Mouse (Mus musculus) forebrain, embryonic 13.5 days (tissue): ENCODE measurements around the gene Icos. TPM values are rescaled to one million over a fixed set of nuclear protein-coding genes. Genes with fewer than 3 reads are reported as not detected.

Experiments used
- ATAC-seq: fragments of 200-750 bp; cut with Nextera tagmentation; 2 replicates; pipeline ENCODE4 v1.8.0; 2017
- H3K27ac ChIP-seq: fragments of 300-500 bp; sonication (generic); 2 replicates; pipeline ENCODE4 v1.5.1; 2015; ENCODE audit warnings: inconsistent platforms, mild to moderate bottlenecking, moderate library complexity
- H3K27me3 ChIP-seq: fragments of 300-500 bp; sonication (generic); 2 replicates; pipeline ENCODE4 v1.6.1; 2015; ENCODE audit warnings: mild to moderate bottlenecking, inconsistent platforms
- H3K36me3 ChIP-seq: fragments of 300-500 bp; sonication (generic); 2 replicates; pipeline ENCODE4 v1.6.1; 2015; ENCODE audit warnings: mild to moderate bottlenecking, inconsistent platforms; ENCODE audit not compliant: poor library complexity, severe bottlenecking
- H3K4me1 ChIP-seq: fragments of 300-500 bp; sonication (generic); 2 replicates; pipeline ENCODE4 v1.6.1; 2015; ENCODE audit warnings: inconsistent platforms
- H3K4me2 ChIP-seq: fragments of 300-500 bp; sonication (generic); 2 replicates; pipeline ENCODE4 v1.6.1; 2015; ENCODE audit warnings: inconsistent platforms, mild to moderate bottlenecking, moderate library complexity
- H3K4me3 ChIP-seq: fragments of 300-500 bp; sonication (generic); 2 replicates; pipeline ENCODE4 v1.5.1; 2015; ENCODE audit warnings: mild to moderate bottlenecking, inconsistent platforms
- H3K9ac ChIP-seq: fragments of 300-500 bp; sonication (generic); 2 replicates; pipeline ENCODE4 v1.6.1; 2015; ENCODE audit warnings: mild to moderate bottlenecking, inconsistent platforms
- H3K9me3 ChIP-seq: fragments of 300-500 bp; sonication (generic); replicated peaks from 2 replicates; pipeline ENCODE4 v1.6.1; 2016; ENCODE audit warnings: inconsistent platforms
- WGBS: fragments of 180-500 bp; shearing (Covaris S2); methylation state at CpG from one replicate; pipeline ENCODE4 v1.1.7; 2015; 5-methylcytosine and 5-hydroxymethylcytosine counted together
- polyA plus RNA-seq: library from polyadenylated mRNA; unstranded; fragments of >200 nt; fragmentation: Nextera tagmentation; extraction: Ambion mirVana; gene quantifications from 2 replicates; pipeline ENCODE4 v1.2.1, GENCODE M21; 2015

The Icos gene
- polyA plus RNA-seq, 1 experiment from 2014 or later, result 0.06 TPM

DNA sequence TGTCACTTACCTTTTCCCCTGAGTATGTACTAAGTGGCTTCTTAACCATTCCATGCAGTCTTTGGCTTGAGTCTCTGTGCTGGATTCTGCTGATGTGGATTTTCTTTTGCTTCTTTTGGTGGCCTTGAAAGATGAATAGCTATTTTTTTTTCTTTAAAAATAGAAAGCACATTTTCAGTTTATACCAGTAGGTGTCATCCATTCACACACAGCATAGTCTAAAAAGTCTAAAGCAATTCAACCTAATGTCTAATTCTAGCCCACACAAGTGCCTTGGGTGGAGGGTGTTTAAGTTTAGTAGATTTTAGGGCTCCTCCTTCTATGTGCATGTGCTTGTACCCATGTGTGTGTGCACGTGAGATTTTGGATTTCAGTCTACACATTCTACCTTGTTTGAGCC, 6.9 kb upstream of the Icos start:
- no peaks in the 10 kb centered on the region for H3K36me3 ChIP-seq
- no peaks in the 10 kb centered on the region for H3K9me3 ChIP-seq
- H3K4me2 ChIP-seq, result no peak overlapping the region
- H3K27ac ChIP-seq, result no peak overlapping the region
- H3K27me3 ChIP-seq, result no peaks in the 10 kb centered on the region
- no peak for ATAC-seq
- WGBS, result 91% methylated on average over 1 of the region's 1 CpGs
- no peak overlapping the region for H3K9ac ChIP-seq
- no peak overlapping the region for H3K4me3 ChIP-seq
- H3K4me1 ChIP-seq, result 0 out of 2 replicates have a peak, but pooled peaks cover 3% of the 10 kb centered on the region

DNA sequence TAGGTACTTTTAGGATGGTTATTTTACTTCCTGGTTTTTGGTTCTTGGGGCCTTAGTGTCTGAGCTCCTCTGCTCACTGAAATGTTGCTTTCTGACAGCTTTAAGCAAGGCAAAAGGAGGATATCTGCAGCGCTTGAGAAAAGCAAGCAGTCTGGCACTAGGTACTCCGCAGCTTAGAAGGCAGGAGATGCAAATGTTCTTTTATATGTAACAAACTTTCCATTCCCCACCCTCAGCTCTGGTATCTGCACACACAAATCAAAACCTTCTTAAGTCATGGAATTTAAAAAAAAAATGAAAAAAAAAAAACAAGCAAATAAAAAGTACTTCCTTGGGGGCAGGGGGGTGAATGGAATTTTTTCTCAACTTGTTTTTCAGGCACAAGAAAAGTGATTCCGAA, 3.5 kb upstream of the Icos start:
- no peak overlapping the region for H3K9ac ChIP-seq
- WGBS, result 79% methylated on average over 3 of the region's 3 CpGs
- H3K27ac ChIP-seq, result no peak overlapping the region
- no peak overlapping the region for H3K4me2 ChIP-seq
- no peaks in the 10 kb centered on the region for H3K36me3 ChIP-seq
- H3K9me3 ChIP-seq, result no peaks in the 10 kb centered on the region
- ATAC-seq, result no peak
- no peak overlapping the region for H3K4me3 ChIP-seq
- no peaks in the 10 kb centered on the region for H3K27me3 ChIP-seq
- H3K4me1 ChIP-seq, result peaks cover 3% of the 10 kb centered on the region; the same call in 1 of the 2 replicates

DNA sequence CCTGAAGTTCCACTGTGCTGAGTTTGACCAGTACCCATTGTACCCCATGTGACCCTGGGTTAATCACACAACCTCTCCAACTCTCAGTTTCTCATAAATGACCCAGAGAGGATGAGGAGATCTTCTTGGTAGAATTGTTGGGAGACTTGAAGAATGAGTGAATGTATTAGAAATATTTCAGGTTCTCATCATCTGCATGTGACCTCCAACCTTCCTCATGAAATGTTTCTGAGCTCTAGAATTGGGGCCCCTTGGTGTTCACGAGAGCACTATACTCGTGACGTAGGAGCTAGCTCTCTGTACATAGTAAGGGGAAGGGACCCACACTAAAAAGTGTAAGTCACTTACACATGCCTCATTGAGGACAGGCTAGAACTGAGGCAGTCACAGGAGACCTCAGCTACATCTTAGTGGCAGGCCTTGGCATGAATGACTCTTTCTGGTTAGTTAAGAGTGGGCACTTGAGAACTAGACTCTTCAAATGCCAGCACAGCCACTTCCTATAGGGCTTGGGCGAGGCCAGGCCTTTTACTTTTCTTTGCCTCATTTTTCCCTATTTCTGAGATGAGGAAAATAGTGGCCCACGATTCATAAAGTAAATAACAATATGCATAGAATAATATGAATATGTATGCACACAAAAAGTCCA, 2.0 kb upstream of the Icos start:
- ATAC-seq, result no peak
- 85% methylated on average over 5 of the region's 5 CpGs for WGBS
- Histone ChIP-seq H3K27ac (no peak overlapping the region), H3K36me3 (no peaks in the 10 kb centered on the region), H3K27me3 (no peaks in the 10 kb centered on the region), H3K4me3 (no peak overlapping the region), H3K9me3 (no peaks in the 10 kb centered on the region), H3K9ac (no peak overlapping the region), H3K4me2 (no peak overlapping the region), H3K4me1 (peaks cover 3% of the 10 kb centered on the region; the same call in 1 of the 2 replicates)

DNA sequence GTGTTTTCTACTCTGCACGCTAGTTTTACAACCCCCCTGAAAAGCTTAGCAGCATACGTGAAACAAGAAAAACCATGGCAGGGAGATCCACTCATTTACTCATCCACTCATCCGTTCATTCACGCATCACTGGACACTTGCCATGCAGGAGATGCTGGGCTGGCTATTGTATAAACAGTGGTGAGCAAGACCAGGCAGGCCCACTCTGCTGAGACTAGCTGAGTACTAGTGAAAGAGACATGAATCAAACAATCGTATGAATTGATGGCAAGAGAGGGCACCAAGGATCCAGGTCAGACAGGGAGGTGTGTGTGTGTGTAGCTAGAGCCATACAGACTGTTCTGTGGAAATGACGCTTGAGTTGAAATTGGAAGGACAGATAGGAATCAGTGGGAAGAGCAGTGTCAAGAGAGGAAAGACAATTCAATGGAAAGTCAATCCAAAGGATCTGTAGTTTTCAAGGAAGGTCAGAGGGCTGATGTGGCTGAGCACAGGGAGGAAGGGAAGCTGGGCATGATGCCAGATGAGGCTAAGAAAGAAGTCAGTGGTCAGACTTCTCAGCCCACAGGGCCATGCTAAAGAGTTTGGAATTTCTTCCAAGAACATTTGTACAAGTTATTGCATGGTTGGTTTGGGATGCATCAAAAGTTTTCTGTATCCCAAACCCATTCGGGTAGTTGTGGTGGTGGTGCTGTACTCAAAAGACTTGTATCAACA, 1.6 kb downstream of the Icos start:
- no peak overlapping the region for H3K9ac ChIP-seq
- ATAC-seq, result no peak

DNA sequence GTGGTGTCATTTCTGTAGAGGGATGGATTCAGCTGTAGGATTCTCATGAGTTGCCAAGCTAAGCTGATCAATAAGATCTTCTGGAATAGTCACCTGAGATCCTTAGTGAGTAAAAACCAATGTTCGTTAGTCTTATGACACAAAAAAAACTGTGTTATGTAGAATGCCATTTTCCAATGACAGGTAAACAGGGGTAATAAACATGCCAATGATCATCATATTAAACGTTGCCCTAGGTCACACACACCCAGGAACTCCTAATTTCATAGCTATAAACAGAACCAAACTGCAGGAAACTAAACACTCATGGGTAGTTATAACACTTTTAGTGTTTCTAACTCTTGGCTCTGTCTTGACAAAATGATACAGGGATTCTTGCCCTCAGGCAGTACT, 2.1 kb downstream of the Icos start:
- no peaks in the 10 kb centered on the region for H3K9me3 ChIP-seq
- ATAC-seq, result no peak

More for the DNA sequence above, 1.6 kb downstream of the Icos start:
- H3K4me1 ChIP-seq, result no peaks in the 10 kb centered on the region; the same call in 1 of the 2 replicates
- no peak overlapping the region for H3K4me3 ChIP-seq
- no peak overlapping the region for H3K4me2 ChIP-seq
- H3K27me3 ChIP-seq, result no peaks in the 10 kb centered on the region
- H3K27ac ChIP-seq, result no peak overlapping the region
- no peaks in the 10 kb centered on the region for H3K9me3 ChIP-seq
- 46% methylated on average over 7 of the region's 7 CpGs for WGBS
- no peaks in the 10 kb centered on the region for H3K36me3 ChIP-seq

DNA sequence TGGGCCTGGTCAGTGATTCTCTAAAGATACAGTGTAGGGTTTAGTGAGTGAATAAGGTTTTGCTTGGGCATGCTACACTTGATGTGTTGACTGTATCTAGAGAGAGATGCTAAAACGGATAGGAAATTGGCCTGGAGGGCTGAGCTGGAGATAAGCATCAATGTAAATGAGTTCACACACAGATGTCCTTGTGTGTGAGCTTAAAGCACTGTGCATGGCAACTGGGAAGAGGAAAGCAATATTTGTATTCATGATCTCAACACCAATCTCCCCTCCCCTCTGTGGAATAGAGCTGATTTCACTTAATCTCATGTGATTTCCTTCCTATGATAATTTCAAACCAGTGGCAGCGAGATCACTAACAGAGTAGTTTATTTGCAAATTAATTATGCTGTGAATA, 7.3 kb downstream of the Icos start:
- no peaks in the 10 kb centered on the region for H3K9me3 ChIP-seq
- no peak overlapping the region for H3K27ac ChIP-seq
- H3K4me2 ChIP-seq, result no peak overlapping the region
- H3K36me3 ChIP-seq, result no peaks in the 10 kb centered on the region
- no peaks in the 10 kb centered on the region for H3K27me3 ChIP-seq
- no peak overlapping the region for H3K4me3 ChIP-seq
- WGBS, result 68% methylated on average over 2 of the region's 2 CpGs
- no peak for ATAC-seq
- H3K9ac ChIP-seq, result no peak overlapping the region
- H3K4me1 ChIP-seq, result no peaks in the 10 kb centered on the region

More for the DNA sequence above, 2.1 kb downstream of the Icos start:
- Histone ChIP-seq H3K9ac (no peak overlapping the region), H3K4me3 (no peak overlapping the region), H3K36me3 (no peaks in the 10 kb centered on the region), H3K4me2 (no peak overlapping the region), H3K27ac (no peak overlapping the region), H3K4me1 (no peaks in the 10 kb centered on the region; the same call in 1 of the 2 replicates), H3K27me3 (no peaks in the 10 kb centered on the region)
- WGBS, result 91% methylated on average over 2 of the region's 2 CpGs

DNA sequence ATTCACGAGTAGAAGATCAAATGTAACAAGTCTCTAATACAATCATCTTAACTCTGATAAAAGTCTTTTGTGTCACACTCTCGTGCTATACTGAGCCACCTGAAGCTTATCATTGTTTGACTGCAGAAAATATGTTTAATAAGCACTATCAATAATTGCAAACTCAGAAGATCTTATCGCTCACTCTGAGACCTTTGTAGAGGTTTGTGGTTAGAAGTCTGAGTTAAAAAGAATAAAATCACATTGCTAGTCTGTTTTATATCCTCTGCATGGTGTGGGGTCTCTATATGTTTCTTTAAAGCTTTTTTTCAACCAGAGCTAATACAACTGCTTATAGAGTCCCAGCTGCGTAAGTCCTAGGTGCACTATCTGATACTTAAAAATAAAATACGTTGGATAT, 8.4 kb downstream of the Icos start:
- H3K27me3 ChIP-seq, result no peaks in the 10 kb centered on the region
- 84% methylated on average over 5 of the region's 5 CpGs for WGBS

DNA sequence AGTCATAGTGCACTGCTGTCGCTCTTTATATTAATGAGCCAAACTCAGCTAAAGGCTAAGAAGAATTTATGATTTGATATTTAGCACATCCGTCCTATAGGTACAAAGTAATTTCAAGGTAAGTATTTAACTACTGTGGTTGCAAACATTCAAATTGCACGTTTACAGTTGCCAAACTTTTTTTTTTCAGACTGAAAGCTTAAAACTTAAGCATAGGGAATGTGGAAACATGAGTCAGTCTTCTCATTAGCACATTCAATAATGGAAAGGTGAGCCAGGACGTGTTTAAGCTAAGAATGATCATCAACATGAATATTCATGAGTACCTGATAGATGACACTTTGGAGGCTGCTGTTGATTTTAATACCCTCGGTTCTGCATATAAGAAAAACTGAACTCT, 11.4 kb downstream of the Icos start:
- no peak overlapping the region for H3K9ac ChIP-seq
- no peaks in the 10 kb centered on the region for H3K4me1 ChIP-seq
- H3K27me3 ChIP-seq, result no peaks in the 10 kb centered on the region
- H3K4me3 ChIP-seq, result no peak overlapping the region
- H3K27ac ChIP-seq, result no peak overlapping the region
- H3K36me3 ChIP-seq, result no peaks in the 10 kb centered on the region
- no peak overlapping the region for H3K4me2 ChIP-seq
- WGBS, result 81% methylated on average over 5 of the region's 5 CpGs
- no peaks in the 10 kb centered on the region for H3K9me3 ChIP-seq
- no peak for ATAC-seq

More for the DNA sequence above, 8.4 kb downstream of the Icos start:
- Histone ChIP-seq H3K9ac (no peak overlapping the region), H3K27ac (no peak overlapping the region), H3K4me1 (no peaks in the 10 kb centered on the region), H3K4me2 (no peak overlapping the region), H3K9me3 (no peaks in the 10 kb centered on the region), H3K36me3 (no peaks in the 10 kb centered on the region), H3K4me3 (no peak overlapping the region)
- no peak for ATAC-seq

DNA sequence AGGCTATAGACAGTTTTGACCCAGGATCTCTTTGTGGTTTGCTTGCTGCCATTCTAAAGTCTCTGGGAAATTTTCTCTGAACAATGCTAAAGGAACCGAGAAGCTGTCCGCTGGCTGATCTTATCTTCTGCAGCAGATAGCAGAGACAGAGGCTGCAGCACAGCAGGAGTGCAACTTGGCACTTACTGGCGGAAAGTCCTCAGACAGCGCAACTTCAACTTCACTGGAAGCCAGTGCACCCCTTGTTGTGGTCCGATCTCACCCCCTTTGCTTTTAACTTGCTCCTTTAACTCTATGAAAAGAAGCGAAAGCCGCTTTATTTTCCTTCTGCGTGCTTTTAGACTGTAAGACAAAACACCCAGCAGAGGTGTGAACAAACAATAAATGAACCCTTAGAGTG, 12.6 kb downstream of the Icos start:
- Histone ChIP-seq H3K4me2 (no peak overlapping the region), H3K4me1 (no peaks in the 10 kb centered on the region), H3K36me3 (no peaks in the 10 kb centered on the region), H3K27me3 (no peaks in the 10 kb centered on the region), H3K9me3 (no peaks in the 10 kb centered on the region), H3K9ac (no peak overlapping the region), H3K27ac (no peak overlapping the region), H3K4me3 (no peak overlapping the region)
- WGBS, result 59% methylated on average over 8 of the region's 8 CpGs
- ATAC-seq, result no peak

DNA sequence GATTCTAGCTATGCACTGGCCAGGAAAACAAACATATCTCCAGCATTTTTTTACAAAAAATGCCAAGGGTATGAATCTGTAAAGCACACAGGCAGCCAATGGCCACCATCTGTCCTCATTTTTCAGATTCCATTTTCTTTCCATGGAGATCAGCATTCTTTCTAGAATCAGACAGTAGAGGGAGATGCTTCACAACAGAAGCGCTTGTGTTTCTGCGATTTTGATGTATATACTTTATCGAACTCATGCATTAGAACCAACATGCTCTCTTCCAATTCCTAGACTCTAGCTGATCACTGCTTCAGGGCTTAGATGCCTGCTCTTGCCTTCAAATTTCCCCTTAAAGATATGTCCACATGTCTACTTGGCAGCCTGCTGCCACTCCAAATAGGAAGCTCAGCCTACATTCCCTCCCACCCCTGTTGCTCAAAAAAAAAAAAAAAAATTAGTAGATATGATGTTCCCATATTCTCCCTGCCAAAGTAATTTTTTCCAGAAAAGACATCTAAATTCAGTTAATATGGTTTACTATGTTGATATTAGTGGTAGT, 20.4 kb downstream of the Icos start:
- Histone ChIP-seq H3K27ac (no peak overlapping the region), H3K9ac (no peak overlapping the region), H3K4me3 (no peak overlapping the region), H3K9me3 (no peaks in the 10 kb centered on the region), H3K4me2 (no peak overlapping the region), H3K27me3 (no peaks in the 10 kb centered on the region), H3K4me1 (no peaks in the 10 kb centered on the region), H3K36me3 (no peaks in the 10 kb centered on the region)
- no peak for ATAC-seq
- WGBS, result 91% methylated on average over 3 of the region's 3 CpGs

DNA sequence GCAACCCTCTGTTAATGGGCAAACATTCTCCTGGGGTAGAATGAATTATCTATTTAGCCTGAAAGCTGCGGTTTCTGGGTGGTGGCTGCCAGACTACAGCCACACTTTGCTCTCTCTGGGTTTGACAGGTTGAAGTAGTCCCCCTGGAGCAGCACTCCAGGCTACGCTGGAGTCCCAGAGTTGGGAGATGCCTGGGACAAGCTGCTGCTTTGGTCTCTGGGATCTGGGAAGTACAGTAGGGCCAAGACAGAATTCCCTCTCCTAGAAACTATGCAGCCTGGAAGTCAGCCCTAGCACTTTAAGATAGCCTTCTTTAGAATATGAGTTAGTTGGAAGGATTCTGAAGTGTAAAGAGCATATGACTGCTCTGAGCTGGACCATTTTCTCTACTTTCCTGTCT, 21.0 kb downstream of the Icos start:
- H3K4me1 ChIP-seq, result no peaks in the 10 kb centered on the region
- H3K4me3 ChIP-seq, result no peak overlapping the region
- no peak for ATAC-seq
- no peaks in the 10 kb centered on the region for H3K9me3 ChIP-seq
- WGBS, result 65% methylated on average over 2 of the region's 2 CpGs
- H3K4me2 ChIP-seq, result no peak overlapping the region
- H3K36me3 ChIP-seq, result no peaks in the 10 kb centered on the region
- no peaks in the 10 kb centered on the region for H3K27me3 ChIP-seq
- H3K27ac ChIP-seq, result no peak overlapping the region
- H3K9ac ChIP-seq, result no peak overlapping the region

DNA sequence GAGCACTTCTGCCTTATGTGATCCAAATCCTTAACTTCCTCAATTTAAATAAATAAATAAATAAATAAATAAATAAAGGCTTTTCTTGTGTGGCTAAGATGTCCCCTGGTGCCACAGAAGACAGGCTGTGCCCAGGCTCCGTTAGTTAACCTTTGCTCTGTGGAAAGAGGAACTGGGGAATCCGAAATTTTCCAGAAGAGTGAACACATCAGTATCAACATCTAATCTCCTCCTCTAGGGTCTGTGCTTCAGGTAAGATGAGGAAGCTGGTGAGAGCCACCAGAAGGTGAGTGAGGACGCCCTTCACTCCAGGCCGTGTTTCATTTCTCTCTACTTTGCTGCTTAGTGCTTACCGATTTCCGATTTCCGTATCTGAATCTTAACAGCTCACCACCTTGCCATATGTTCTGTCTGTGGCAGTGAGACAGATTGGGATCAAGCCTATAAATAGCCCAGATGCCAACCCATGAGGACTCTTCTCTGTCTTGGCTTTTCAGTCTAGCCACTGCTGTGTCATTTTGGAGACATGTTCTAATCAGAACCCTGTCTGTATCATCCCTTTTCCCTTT, 24.1 kb downstream of the Icos start:
- Histone ChIP-seq H3K27me3 (no peaks in the 10 kb centered on the region), H3K27ac (no peak overlapping the region), H3K36me3 (no peaks in the 10 kb centered on the region), H3K4me3 (no peak overlapping the region), H3K9me3 (no peaks in the 10 kb centered on the region), H3K4me2 (no peak overlapping the region), H3K9ac (no peak overlapping the region), H3K4me1 (no peaks in the 10 kb centered on the region)
- no peak for ATAC-seq
- WGBS, result 91% methylated on average over 7 of the region's 7 CpGs
